Mouse (Mus musculus): ENCODE measurements around the gene Fbxo41.

DNA sequence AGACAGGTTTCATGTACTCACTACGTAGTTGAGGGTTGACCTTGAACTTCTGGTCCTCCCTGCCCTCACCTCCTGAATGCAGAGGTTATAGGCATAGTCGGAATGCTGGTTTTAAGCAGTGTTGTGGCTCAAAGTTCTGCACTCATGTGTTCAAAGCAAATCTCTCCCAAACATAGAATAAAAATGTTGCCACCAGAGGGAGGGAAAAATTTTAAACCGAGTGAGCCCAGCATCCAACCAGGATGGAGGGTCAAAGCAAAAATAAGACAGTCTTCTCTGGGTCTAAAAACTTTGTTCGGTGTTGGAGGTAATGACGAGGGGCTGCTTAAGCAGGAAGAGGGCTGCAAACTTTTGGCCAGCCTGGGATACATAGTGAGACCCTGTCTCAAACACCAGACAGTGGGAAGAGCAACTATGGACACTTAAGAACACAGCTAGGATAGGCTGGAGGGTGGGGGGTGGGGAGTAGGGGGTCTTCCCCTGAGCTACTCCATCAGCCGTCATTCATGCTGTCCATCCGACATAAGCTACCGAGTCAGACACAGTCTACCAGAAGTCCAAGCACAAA, 71.4 kb downstream of the Fbxo41 start:
- TF ChIP-seq CTCF (IDR thresholded peaks at IDR 0.05; ENCODE audit: extremely low read depth, insufficient read length, insufficient replicate concordance, low read depth, low read length) (no peak), POLR2A (IDR thresholded peaks at IDR 0.05; ENCODE audit: low read depth, low read length) (no peak)

Measured in small intestine, adult 2 months (tissue).